Mouse (Mus musculus): ENCODE measurements around the gene Ren1. TPM values are rescaled to one million over a fixed set of nuclear protein-coding genes. Genes with fewer than 3 reads are reported as not detected.

Gene Ren1
- total RNA-seq, 2 experiments from 2014 or later: not detected

GRCm38 (mm10) chr1:133377547-133377946 lies 27.2 kb downstream of the Ren1 start:
- DNase-seq: no peak

GRCm38 (mm10) chr1:133379254-133379985 lies 29.1 kb downstream of the Ren1 start:
- no peak for DNase-seq

- no peak for DNase-seq
Observed at GRCm38 (mm10) chr1:133379986-133380320, 29.6 kb downstream of the Ren1 start.

GRCm38 (mm10) chr1:133380347-133381065 lies 30.2 kb downstream of the Ren1 start:
- DNase-seq: peak; percentile 52 to 76

- peak; percentile 47 to 58 for DNase-seq
Observed at GRCm38 (mm10) chr1:133382008-133382407, 31.7 kb downstream of the Ren1 start.

GRCm38 (mm10) chr1:133382552-133383155 lies 32.3 kb downstream of the Ren1 start:
- DNase-seq: no peak

- no peak for DNase-seq
Observed at GRCm38 (mm10) chr1:133383157-133383783, 33.0 kb downstream of the Ren1 start.

- peak; percentile 70 to 81 for DNase-seq
Observed at GRCm38 (mm10) chr1:133385506-133385905, 35.2 kb downstream of the Ren1 start.

- DNase-seq: no peak
Observed at GRCm38 (mm10) chr1:133386209-133386608, 35.9 kb downstream of the Ren1 start.

GRCm38 (mm10) chr1:133387539-133388268 lies 37.4 kb downstream of the Ren1 start:
- no peak for DNase-seq

GRCm38 (mm10) chr1:133394702-133395101 lies 44.4 kb downstream of the Ren1 start:
- DNase-seq: no peak

GRCm38 (mm10) chr1:133396693-133397092 lies 46.4 kb downstream of the Ren1 start:
- no peak for DNase-seq

- DNase-seq: no peak
Observed at GRCm38 (mm10) chr1:133397094-133397482, 46.8 kb downstream of the Ren1 start.

- DNase-seq: peak; percentile 47 to 73
Observed at GRCm38 (mm10) chr1:133397483-133398237, 47.4 kb downstream of the Ren1 start.

- peak in 1 of 2 experiments; percentile 35 for DNase-seq
Observed at GRCm38 (mm10) chr1:133400014-133400725, 49.9 kb downstream of the Ren1 start.

GRCm38 (mm10) chr1:133404005-133404404 lies 53.7 kb downstream of the Ren1 start:
- no peak for DNase-seq

- DNase-seq: peak in 1 of 2 experiments; percentile 5
Observed at GRCm38 (mm10) chr1:133406614-133407013, 56.3 kb downstream of the Ren1 start.

GRCm38 (mm10) chr1:133407436-133407835 lies 57.1 kb downstream of the Ren1 start:
- DNase-seq: peak in 1 of 2 experiments; percentile 3

- DNase-seq: peak in 1 of 2 experiments; percentile 4
Observed at GRCm38 (mm10) chr1:133408321-133408720, 58.0 kb downstream of the Ren1 start.

- peak in 1 of 2 experiments; percentile 5 for DNase-seq
Observed at GRCm38 (mm10) chr1:133408880-133409516, 58.7 kb downstream of the Ren1 start.

Data from heart, adult 18-20 months (tissue).